Mouse (Mus musculus): ENCODE measurements around the gene Emc10. TPM values are rescaled to one million over a fixed set of nuclear protein-coding genes. Genes with fewer than 3 reads are reported as not detected.

Emc10 gene
- polyA plus RNA-seq, 1 experiment from 2014 or later: 162 TPM

- H3K4me3 ChIP-seq (ENCODE audit: low read depth, low read length): no peak overlapping the region
- no peak overlapping the region for H3K27ac ChIP-seq (ENCODE audit: low read depth, low read length)
- H3K36me3 ChIP-seq (ENCODE audit: control insufficient read depth, insufficient read depth, low read length): no peaks in the 10 kb centered on the region
- no peak for ATAC-seq (ENCODE audit: low read depth)
- H3K9me3 ChIP-seq (ENCODE audit: control insufficient read depth, low read length): no peaks in the 10 kb centered on the region
- H3K4me1 ChIP-seq (ENCODE audit: control insufficient read depth, insufficient read depth, low read length): no peaks in the 10 kb centered on the region
- no peak overlapping the region for H3K9ac ChIP-seq (replicated peaks; ENCODE audit: low read depth, low read length)
- no peaks in the 10 kb centered on the region for H3K27me3 ChIP-seq (ENCODE audit: control insufficient read depth, insufficient read depth, low read length)
- H3K4me2 ChIP-seq (ENCODE audit: low read depth, low read length): no peak overlapping the region
These were observed 11.2 kb upstream of the Emc10 start for GRCm38 (mm10) chr7:44507491-44507890.

DNA sequence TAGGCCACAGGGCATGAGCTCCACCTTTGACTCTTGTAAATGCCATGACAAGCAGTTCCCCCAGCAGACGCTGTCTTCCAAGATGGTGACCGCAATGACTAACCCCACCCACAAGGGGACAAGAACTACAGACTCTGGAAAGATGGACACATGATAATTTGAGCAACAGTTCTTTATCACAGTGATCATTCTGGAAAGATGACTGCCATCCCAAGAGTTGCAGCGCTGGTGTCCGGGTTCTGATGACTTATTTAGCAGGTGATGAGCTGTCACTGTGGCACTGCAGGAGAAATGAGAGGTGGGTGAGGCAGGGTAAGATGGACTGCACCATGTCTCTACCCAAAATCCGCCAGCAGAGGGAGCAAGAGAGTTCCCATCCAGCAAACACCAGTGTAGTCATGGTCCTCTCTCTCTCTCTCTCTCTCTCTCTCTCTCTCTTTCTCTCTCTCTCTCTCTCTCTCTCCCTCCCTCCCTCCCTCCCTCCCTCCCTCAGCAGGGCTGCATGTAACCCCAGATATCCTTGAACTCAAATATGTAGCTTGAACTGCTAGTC lies 5.3 kb upstream of the Emc10 start:
- H3K36me3 ChIP-seq (ENCODE audit: control insufficient read depth, insufficient read depth, low read length): no peaks in the 10 kb centered on the region
- H3K9ac ChIP-seq (replicated peaks; ENCODE audit: low read depth, low read length): no peak overlapping the region
- no peaks in the 10 kb centered on the region for H3K9me3 ChIP-seq (ENCODE audit: control insufficient read depth, low read length)
- no peaks in the 10 kb centered on the region for H3K4me1 ChIP-seq (ENCODE audit: control insufficient read depth, insufficient read depth, low read length)
- 38% methylated on average over 5 of the region's 5 CpGs for WGBS
- no peak overlapping the region for H3K27ac ChIP-seq (ENCODE audit: low read depth, low read length)
- peak; percentile 58; the same call in 1 of the 2 replicates for ATAC-seq (ENCODE audit: low read depth)
- H3K4me3 ChIP-seq (ENCODE audit: low read depth, low read length): no peak overlapping the region
- H3K4me2 ChIP-seq (ENCODE audit: low read depth, low read length): no peak overlapping the region
- H3K27me3 ChIP-seq (ENCODE audit: control insufficient read depth, insufficient read depth, low read length): no peaks in the 10 kb centered on the region

GRCm38 (mm10) chr7:44500046-44500445 lies 3.7 kb upstream of the Emc10 start:
- no peak for ATAC-seq (ENCODE audit: low read depth)

GRCm38 (mm10) chr7:44498922-44499321 lies 2.6 kb upstream of the Emc10 start:
- 81% methylated on average over 1 of the region's 1 CpGs for WGBS
- no peak for ATAC-seq (ENCODE audit: low read depth)
- H3K36me3 ChIP-seq (ENCODE audit: control insufficient read depth, insufficient read depth, low read length): no peaks in the 10 kb centered on the region
- H3K4me2 ChIP-seq (ENCODE audit: low read depth, low read length): no peak overlapping the region
- H3K9me3 ChIP-seq (ENCODE audit: control insufficient read depth, low read length): no peaks in the 10 kb centered on the region
- peaks cover 6% of the 10 kb centered on the region; the same call in 1 of the 2 replicates for H3K4me1 ChIP-seq (ENCODE audit: control insufficient read depth, insufficient read depth, low read length)
- no peak overlapping the region for H3K27ac ChIP-seq (ENCODE audit: low read depth, low read length)
- no peak overlapping the region for H3K4me3 ChIP-seq (ENCODE audit: low read depth, low read length)
- H3K27me3 ChIP-seq (ENCODE audit: control insufficient read depth, insufficient read depth, low read length): no peaks in the 10 kb centered on the region
- H3K9ac ChIP-seq (replicated peaks; ENCODE audit: low read depth, low read length): no peak overlapping the region

More at GRCm38 (mm10) chr7:44500046-44500445, 3.7 kb upstream of the Emc10 start:
- H3K27me3 ChIP-seq (ENCODE audit: control insufficient read depth, insufficient read depth, low read length): no peaks in the 10 kb centered on the region
- peaks cover 6% of the 10 kb centered on the region; the same call in 1 of the 2 replicates for H3K4me1 ChIP-seq (ENCODE audit: control insufficient read depth, insufficient read depth, low read length)
- H3K4me3 ChIP-seq (ENCODE audit: low read depth, low read length): no peak overlapping the region
- H3K27ac ChIP-seq (ENCODE audit: low read depth, low read length): no peak overlapping the region
- WGBS: 66% methylated on average over 19 of the region's 20 CpGs
- no peak overlapping the region for H3K9ac ChIP-seq (replicated peaks; ENCODE audit: low read depth, low read length)
- H3K9me3 ChIP-seq (ENCODE audit: control insufficient read depth, low read length): no peaks in the 10 kb centered on the region
- no peak overlapping the region for H3K4me2 ChIP-seq (ENCODE audit: low read depth, low read length)
- H3K36me3 ChIP-seq (ENCODE audit: control insufficient read depth, insufficient read depth, low read length): no peaks in the 10 kb centered on the region

GRCm38 (mm10) chr7:44497361-44498055 lies 1.2 kb upstream of the Emc10 start:
- Histone ChIP-seq H3K27ac (ENCODE audit: low read depth, low read length) (no peak overlapping the region; the same call in 1 of the 2 replicates), H3K9ac (replicated peaks; ENCODE audit: low read depth, low read length) (peak overlapping the region; percentile 89; the same call in 1 of the 2 replicates), H3K4me3 (ENCODE audit: low read depth, low read length) (peak overlapping the region; percentile 77), H3K4me2 (ENCODE audit: low read depth, low read length) (peak overlapping the region; percentile 76), H3K9me3 (ENCODE audit: control insufficient read depth, low read length) (no peaks in the 10 kb centered on the region), H3K36me3 (ENCODE audit: control insufficient read depth, insufficient read depth, low read length) (no peaks in the 10 kb centered on the region), H3K4me1 (ENCODE audit: control insufficient read depth, insufficient read depth, low read length) (peaks cover 6% of the 10 kb centered on the region; the same call in 1 of the 2 replicates), H3K27me3 (ENCODE audit: control insufficient read depth, insufficient read depth, low read length) (no peaks in the 10 kb centered on the region)
- ATAC-seq (ENCODE audit: low read depth): no peak
- WGBS: 87% methylated on average over 10 of the region's 10 CpGs

DNA sequence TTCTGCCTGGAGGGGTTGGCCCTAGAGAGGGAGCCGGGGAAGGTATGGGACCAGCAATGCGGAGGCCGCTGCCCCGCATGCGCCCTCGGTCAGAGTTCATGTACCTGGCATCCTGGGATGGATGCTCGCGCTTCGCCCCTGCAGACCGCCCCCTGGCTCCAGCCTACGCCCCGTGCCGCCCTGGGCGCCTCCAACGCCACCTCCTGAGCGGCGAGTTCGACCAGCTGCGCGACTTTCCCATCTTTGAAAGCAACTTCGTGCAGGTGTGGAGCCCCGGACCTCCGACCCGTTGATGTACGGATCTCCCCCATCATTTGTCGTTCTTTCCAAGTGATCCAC lies 411 bp upstream of the Emc10 start:
- Histone ChIP-seq H3K9ac (replicated peaks; ENCODE audit: low read depth, low read length) (peak overlapping the region; percentile 89), H3K27ac (ENCODE audit: low read depth, low read length) (peak overlapping the region; percentile 95), H3K4me1 (ENCODE audit: control insufficient read depth, insufficient read depth, low read length) (peaks cover 6% of the 10 kb centered on the region; the same call in 1 of the 2 replicates), H3K9me3 (ENCODE audit: control insufficient read depth, low read length) (no peaks in the 10 kb centered on the region), H3K27me3 (ENCODE audit: control insufficient read depth, insufficient read depth, low read length) (no peaks in the 10 kb centered on the region), H3K36me3 (ENCODE audit: control insufficient read depth, insufficient read depth, low read length) (peaks cover 7% of the 10 kb centered on the region; the same call in 1 of the 2 replicates), H3K4me2 (ENCODE audit: low read depth, low read length) (peak overlapping the region; percentile 76), H3K4me3 (ENCODE audit: low read depth, low read length) (peak overlapping the region; percentile 77)
- no peak; the same call in 1 of the 2 replicates for ATAC-seq (ENCODE audit: low read depth)
- under 1% methylated on average over 24 of the region's 26 CpGs for WGBS

- Histone ChIP-seq H3K9ac (replicated peaks; ENCODE audit: low read depth, low read length) (peak overlapping the region; percentile 89), H3K9me3 (ENCODE audit: control insufficient read depth, low read length) (no peaks in the 10 kb centered on the region), H3K4me3 (ENCODE audit: low read depth, low read length) (peak overlapping the region; percentile 77), H3K4me1 (ENCODE audit: control insufficient read depth, insufficient read depth, low read length) (peaks cover 6% of the 10 kb centered on the region; the same call in 1 of the 2 replicates), H3K27ac (ENCODE audit: low read depth, low read length) (no peak overlapping the region), H3K4me2 (ENCODE audit: low read depth, low read length) (peak overlapping the region; percentile 76), H3K36me3 (ENCODE audit: control insufficient read depth, insufficient read depth, low read length) (peaks cover 23% of the 10 kb centered on the region), H3K27me3 (ENCODE audit: control insufficient read depth, insufficient read depth, low read length) (no peaks in the 10 kb centered on the region)
- no peak for ATAC-seq (ENCODE audit: low read depth)
- 72% methylated on average over 7 of the region's 7 CpGs for WGBS
These were observed 1.2 kb downstream of the Emc10 start for GRCm38 (mm10) chr7:44495086-44495485.

DNA sequence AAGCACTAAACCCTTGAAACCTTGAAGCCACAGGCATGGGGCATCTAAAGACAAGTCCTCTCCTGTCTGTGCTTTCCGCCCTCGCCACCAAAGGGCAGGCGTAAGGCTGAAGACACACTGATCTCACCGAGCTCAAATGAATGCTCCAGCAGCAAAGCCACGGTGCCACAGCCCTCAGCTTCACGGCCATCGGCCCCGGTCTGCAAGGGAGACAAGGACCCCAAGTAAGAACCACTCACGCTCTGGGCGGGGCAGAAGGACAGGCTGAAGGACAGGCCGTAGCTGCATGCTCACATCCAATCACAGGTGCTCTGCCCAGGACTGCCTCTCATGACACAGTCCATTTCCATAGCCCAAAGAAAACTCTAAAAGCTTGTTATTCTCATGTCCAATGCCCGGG lies 1.6 kb downstream of the Emc10 start:
- H3K27ac ChIP-seq (ENCODE audit: low read depth, low read length): no peak overlapping the region
- ATAC-seq (ENCODE audit: low read depth): no peak
- no peak overlapping the region for H3K4me3 ChIP-seq (ENCODE audit: low read depth, low read length)

GRCm38 (mm10) chr7:44492166-44492826 lies 4.0 kb downstream of the Emc10 start:
- Histone ChIP-seq H3K36me3 (ENCODE audit: control insufficient read depth, insufficient read depth, low read length) (peaks cover 26% of the 10 kb centered on the region), H3K4me1 (ENCODE audit: control insufficient read depth, insufficient read depth, low read length) (peaks cover 6% of the 10 kb centered on the region; the same call in 1 of the 2 replicates), H3K27ac (ENCODE audit: low read depth, low read length) (no peak overlapping the region), H3K9ac (replicated peaks; ENCODE audit: low read depth, low read length) (no peak overlapping the region), H3K4me2 (ENCODE audit: low read depth, low read length) (no peak overlapping the region), H3K9me3 (ENCODE audit: control insufficient read depth, low read length) (no peaks in the 10 kb centered on the region), H3K27me3 (ENCODE audit: control insufficient read depth, insufficient read depth, low read length) (no peaks in the 10 kb centered on the region), H3K4me3 (ENCODE audit: low read depth, low read length) (no peak overlapping the region)
- no peak for ATAC-seq (ENCODE audit: low read depth)
- WGBS: 95% methylated on average over 21 of the region's 21 CpGs

More for the DNA sequence above, 1.6 kb downstream of the Emc10 start:
- peaks cover 6% of the 10 kb centered on the region; the same call in 1 of the 2 replicates for H3K4me1 ChIP-seq (ENCODE audit: control insufficient read depth, insufficient read depth, low read length)
- WGBS: 92% methylated on average over 12 of the region's 12 CpGs
- H3K9me3 ChIP-seq (ENCODE audit: control insufficient read depth, low read length): no peaks in the 10 kb centered on the region
- no peaks in the 10 kb centered on the region for H3K27me3 ChIP-seq (ENCODE audit: control insufficient read depth, insufficient read depth, low read length)
- no peak overlapping the region for H3K9ac ChIP-seq (replicated peaks; ENCODE audit: low read depth, low read length)
- peaks cover 23% of the 10 kb centered on the region for H3K36me3 ChIP-seq (ENCODE audit: control insufficient read depth, insufficient read depth, low read length)
- H3K4me2 ChIP-seq (ENCODE audit: low read depth, low read length): peak overlapping the region; percentile 76; the same call in 1 of the 2 replicates

All from neural tube, embryonic 14.5 days (tissue).